Mouse (Mus musculus): ENCODE measurements around the gene Chrm4.

DNA sequence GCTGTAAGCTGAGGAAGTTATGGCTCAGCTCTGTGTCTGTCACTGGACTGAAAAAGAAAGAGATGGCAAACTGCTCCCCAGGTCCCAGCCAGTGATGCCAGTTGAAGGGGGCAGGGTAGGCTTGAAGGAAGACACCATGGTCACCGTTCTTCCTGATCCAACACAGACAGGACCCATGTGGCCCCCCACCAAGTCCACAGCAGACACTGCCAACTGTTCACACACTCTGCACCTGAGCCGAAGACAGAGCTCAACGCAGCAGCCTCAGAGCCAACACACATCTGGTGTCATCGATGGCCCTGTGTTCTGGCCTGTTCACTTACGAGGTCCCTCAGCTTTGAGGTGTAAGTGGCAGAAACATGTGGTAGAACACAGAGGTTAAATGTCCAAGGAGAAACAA lies 33.4 kb downstream of the Chrm4 start:
- TF ChIP-seq GATA1 (IDR thresholded peaks at IDR 0.05; ENCODE audit: borderline replicate concordance, low read length) (no peak), FLI1 (IDR thresholded peaks at IDR 0.05; ENCODE audit: low read length) (no peak)
